Comparison of ENCODE assay signal across 13 mouse cellular contexts in genomic region chr16:19724139-19724538, GRCm38 (mm10). TPM values are rescaled to one million over a fixed set of nuclear protein-coding genes. Genes with fewer than 3 reads are reported as not detected.
DNase-seq lines count a peak whose midpoint lies in the region; ATAC-seq and TF ChIP-seq lines count a peak whose summit lies in the region.
"Not testable (repeated sequence)": the region's sequence is repeated elsewhere in the genome, so short reads cannot be mapped to it uniquely, and the experiment has no call there.
"Had no signal": no experiment of that assay in that cellular context is flagged by ENCODE, and none has a peak within 500 bp of the region (broad histone marks: within the 10 kb centered on the region; RNA-seq: fewer than 3 reads in every experiment).

No protein-coding gene starts in this region.

- not testable (repeated sequence) for H3K9me3 ChIP-seq in ES-E14 (ENCODE audit: control insufficient read depth, insufficient read depth, low read depth, low read length); kidney, postnatal 0 days (replicated peaks; ENCODE audit: low read length)

- not testable (repeated sequence) for TF ChIP-seq POLR2A in brain, embryonic 14.5 days (IDR thresholded peaks at IDR 0.05; ENCODE audit: borderline replicate concordance, extremely low read depth, insufficient read depth, insufficient read length, poor library complexity, severe bottlenecking); lung, adult 2 months (IDR thresholded peaks at IDR 0.05; ENCODE audit: borderline replicate concordance, extremely low read depth, low read depth, low read length)

- intact Hi-C loops in gastrocnemius, adult 2 months (cut with DNase I) = loop anchor here (10.0 kb wide), 3 partner anchors 121 to 581 kb away; partner anchors contain the start of gene Parl

- H3K27me3 ChIP-seq in kidney, postnatal 0 days (ENCODE audit: insufficient read depth, low read length) = not testable (repeated sequence)

- 0 out of 2 replicates have a peak, but pooled peaks have one; percentile 2 for TF ChIP-seq CTCF in brain, embryonic 14.5 days (IDR thresholded peaks at IDR 0.05; ENCODE audit: borderline replicate concordance, extremely low read depth, insufficient read depth, insufficient read length)
- TF ChIP-seq CTCF in gastrocnemius, adult 2 months (IDR thresholded peaks at IDR 0.05) = peak; percentile 63
- TF ChIP-seq CTCF in kidney, postnatal 0 days (IDR thresholded peaks at IDR 0.05; ENCODE audit: low read depth) = peak; percentile 74
- peak; percentile 20; the same call in 1 of the 2 replicates for TF ChIP-seq CTCF in lung, adult 2 months (IDR thresholded peaks at IDR 0.05; ENCODE audit: insufficient read depth, low read length)

- H3K4me1 ChIP-seq in ES-E14 (ENCODE audit: control insufficient read depth in 2 of 2, insufficient read depth in 2 of 2, low read length in 2 of 2, poor library complexity in 1 of 2); kidney, postnatal 0 days (replicated peaks; ENCODE audit: insufficient read depth, low read length); lung, adult 2 months (ENCODE audit: control insufficient read depth, insufficient read depth, low read length): not testable (repeated sequence)

- H3K36me3 ChIP-seq in ES-E14 (ENCODE audit: control insufficient read depth, insufficient read depth, low read length, poor library complexity, severe bottlenecking); kidney, postnatal 0 days (ENCODE audit: insufficient read depth, low read length): not testable (repeated sequence)

- H3K4me2 ChIP-seq in kidney, postnatal 0 days (ENCODE audit: low read length) = not testable (repeated sequence)

- peak; percentile 20 for DNase-seq in 3T3-L1 (ENCODE audit: low read depth, low spot score)
- not testable (repeated sequence) for DNase-seq in ES-E14 (ENCODE audit: low read depth, low spot score); gastrocnemius, adult 2 months; lung, adult 2 months
- peak; percentile 51 for DNase-seq in brain, embryonic 14.5 days (ENCODE audit: low read depth)
- DNase-seq in kidney, postnatal 0 days (ENCODE audit: low spot score) = peak; percentile 74
- DNase-seq in naive thymus-derived CD4-positive, alpha-beta T cell, adult 2 months (ENCODE audit: low read depth) = peak; percentile 42

- H3K9ac ChIP-seq in ES-E14 (ENCODE audit: insufficient read depth, low read depth, low read length, poor library complexity, severe bottlenecking); kidney, postnatal 0 days (ENCODE audit: low read depth, low read length): not testable (repeated sequence)

- not testable (repeated sequence) for ATAC-seq in kidney, postnatal 0 days (replicated peaks; ENCODE audit: low FRiP score, low read depth)

- 26% methylated on average over 2 of the region's 2 CpGs for WGBS in kidney, postnatal 0 days
- WGBS in lung, adult 2 months = 39% methylated on average over 2 of the region's 2 CpGs

- H3K27ac ChIP-seq in ES-E14 (ENCODE audit: insufficient read depth, low read depth, low read length, poor library complexity, severe bottlenecking); gastrocnemius, adult 2 months; kidney, postnatal 0 days: not testable (repeated sequence)

- in situ Hi-C loops in ES-E14 (cut with MboI; ENCODE audit: low sequenced_read_pairs in 2 of 2, unreplicated experiment in 2 of 2) = not testable (repeated sequence)

- H3K4me3 ChIP-seq in ES-E14 (ENCODE audit: insufficient read depth in 1 of 2, low read depth in 1 of 2, low read length in 2 of 2, poor library complexity in 1 of 2, severe bottlenecking in 1 of 2); gastrocnemius, adult 2 months; kidney, postnatal 0 days (replicated peaks; ENCODE audit: low read depth, low read length); lung, adult 2 months (replicated peaks; ENCODE audit: extremely low read depth, low read depth, low read length): not testable (repeated sequence)

TF ChIP-seq in ES-E14, 5 proteins besides CTCF, POLR2A, EP300 and RAD21:
- TF ChIP-seq ZC3H11A (IDR thresholded peaks at IDR 0.05; ENCODE audit: borderline replicate concordance, low read depth, low read length) = peak; percentile 41; the same call in 1 of the 2 replicates

RNA-seq across cellular contexts. Expression of gene Lamp3, which starts 18.0 kb away (rescaled TPM):
- 0.09 TPM in 1 of 2 replicates, not detected in the other for total RNA-seq in ES-E14 (2012; rRNA removed)
- polyA plus RNA-seq in brain, embryonic 14.5 days (2012; rRNA removed) = not detected in 2 replicates
- not detected for total RNA-seq in gastrocnemius, adult 2 months (2021)
- polyA plus RNA-seq in kidney, postnatal 0 days (2015; fragmentation: Nextera tagmentation; extraction: Ambion mirVana) = 0.08 TPM in 2 replicates
- 61.4 and 94.6 TPM in 2 replicates for polyA plus RNA-seq in lung, adult 2 months (2012; rRNA removed)
- total RNA-seq: gastrocnemius, postnatal 36 days had no signal
- polyA plus RNA-seq: forebrain, embryonic 15.5 days; inflammation-experienced regulatory T-cells, adult 6 months; liver, embryonic 11.5 days; myocyte; neural tube, embryonic 15.5 days had no signal

RNA-seq across cellular contexts. Expression of gene B3gnt5, which starts 35.9 kb away (rescaled TPM):
- total RNA-seq in ES-E14 (2012; rRNA removed) = 17.2 and 17.8 TPM in 2 replicates
- 17.3 and 24.7 TPM in 2 replicates for polyA plus RNA-seq in brain, embryonic 14.5 days (2012; rRNA removed)
- under 1 TPM; 0.08 TPM for total RNA-seq in gastrocnemius, adult 2 months (2021)
- polyA plus RNA-seq in kidney, postnatal 0 days (2015; fragmentation: Nextera tagmentation; extraction: Ambion mirVana) = 4.6 and 5.5 TPM in 2 replicates
- polyA plus RNA-seq in lung, adult 2 months (2012; rRNA removed) = 1.0 and 1.5 TPM in 2 replicates

Comparison
In these comparisons a context has a peak if more than half of its experiments do, and no peak if none do; other contexts are left out.
1. CTCF ChIP-seq: peak in every context shown above with its lines; median percentile 74 in kidney, postnatal 0 days; 63 in gastrocnemius, adult 2 months; 20 in lung, adult 2 months; 2 in brain, embryonic 14.5 days.
2. RNA of gene Lamp3, which starts 18.0 kb away (polyA plus RNA-seq): 61.4 to 94.6 TPM in lung, adult 2 months; 0.08 TPM in kidney, postnatal 0 days and not detected in brain, embryonic 14.5 days; every median in the first group is over 10 times any median in the second.